Mouse (Mus musculus) heart, postnatal 36 days (tissue): Measurements from ENCODE around the gene Pdf. TPM values are rescaled to one million over a fixed set of nuclear protein-coding genes. Genes with fewer than 3 reads are reported as not detected.

Experiments
- DNase-seq, 2 experiments: peaks; one replicate each; pipeline ENCODE4 v3.0.0; 2021 to 2022
- intact Hi-C: fragments of 180-260 bp; cut with DNase I; formaldehyde crosslinking; loops from one replicate; pipeline ENCODE4 v1.15.1; 2025
- total RNA-seq, 2 experiments: library from RNA; stranded (reverse); gene quantifications; 2 replicates each; pipeline ENCODE4 v1.2.3; 2021

Gene Pdf
- total RNA-seq = 10 to 100 TPM; 61.9 to 64.7 TPM

DNA sequence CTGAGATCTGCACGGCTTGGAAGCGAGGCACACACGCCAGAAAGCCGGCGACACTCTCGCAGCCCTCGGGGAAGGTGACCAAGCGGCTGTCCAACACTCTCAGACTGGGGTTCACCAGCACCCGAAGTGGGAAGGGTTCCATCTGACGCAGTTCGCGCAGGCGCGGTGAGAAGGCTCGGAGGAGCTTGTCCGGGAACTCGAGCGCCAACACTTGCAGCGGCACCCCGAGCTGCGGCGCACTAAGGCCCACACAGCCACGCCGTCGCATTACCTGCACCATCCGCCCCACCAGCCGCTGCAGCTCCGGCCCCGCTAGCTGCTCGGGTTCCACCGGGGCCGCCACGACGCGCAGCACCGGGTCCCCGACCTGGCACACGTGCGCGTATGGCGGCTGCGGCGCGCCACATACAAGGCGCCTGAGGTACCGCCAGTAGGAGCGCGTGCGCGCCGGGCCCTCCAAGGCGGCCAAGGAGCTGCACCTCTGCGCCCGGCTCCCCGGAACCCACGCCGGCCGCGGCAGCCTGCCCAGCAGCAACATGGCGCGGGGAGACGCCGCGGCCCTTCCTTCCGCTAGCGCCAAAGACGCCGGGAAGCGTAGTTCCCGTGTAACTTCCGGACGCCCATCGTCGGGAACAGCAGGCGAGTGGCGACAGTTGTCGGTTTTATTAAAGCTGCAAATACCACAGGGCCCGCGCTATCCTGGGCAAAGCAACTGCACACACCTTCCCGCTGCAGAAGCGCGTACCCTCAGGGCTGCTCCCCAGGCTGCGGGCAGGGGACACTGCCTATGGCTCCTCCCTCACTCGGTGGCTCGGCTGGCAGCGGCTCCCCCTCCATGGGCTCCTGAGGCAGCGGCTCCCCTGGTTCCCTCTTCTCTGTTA is at the start of gene Pdf:
Gene Pdf (minus strand): TSS at position 554 of the 881 bp plus-strand sequence.
- DNase-seq = peak; percentile 82 to 88
- intact Hi-C loops = no loop called here

DNA sequence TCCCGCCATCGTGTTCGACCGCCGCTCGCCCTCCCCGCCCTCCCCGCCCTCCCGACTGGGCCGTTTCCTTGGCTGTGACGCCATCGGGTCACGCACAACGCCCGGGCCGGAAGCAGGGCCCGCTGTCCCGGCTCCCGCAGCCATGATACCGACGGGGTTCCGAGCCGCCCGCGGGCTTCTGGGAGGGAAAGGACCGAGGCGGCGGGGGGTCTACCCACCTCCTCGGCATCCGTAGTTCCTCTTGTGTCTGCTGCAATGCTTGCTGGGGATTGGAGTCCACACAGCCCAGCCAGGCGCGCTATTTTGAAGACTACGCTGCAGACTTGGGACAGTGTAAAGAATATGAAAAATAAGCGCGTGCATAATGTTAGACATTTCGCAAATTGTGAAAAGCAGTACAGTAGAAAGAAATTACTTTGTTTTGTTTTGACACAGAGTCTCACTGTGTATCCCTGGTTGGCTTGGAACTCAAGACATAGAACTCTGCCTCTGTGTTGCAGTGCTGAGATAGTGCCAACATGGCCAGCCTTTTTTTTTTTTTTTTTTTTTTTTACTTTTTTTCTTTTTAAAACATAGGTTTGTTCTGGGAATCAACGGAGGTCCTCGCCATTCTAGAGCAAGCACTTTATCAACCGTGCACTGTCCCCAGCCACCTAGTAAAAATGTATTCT is 48.1 kb upstream of the Pdf start, which contains the start of gene Terf2:
Gene Terf2 (minus strand): TSS at position 182 of the 671 bp plus-strand sequence.
- intact Hi-C loops = loop anchor here (1.0 kb wide), 1 partner anchor 40 kb away; the partner anchor contains the start of genes Cog8 and Nip7
- peak; percentile 90 for DNase-seq

DNA sequence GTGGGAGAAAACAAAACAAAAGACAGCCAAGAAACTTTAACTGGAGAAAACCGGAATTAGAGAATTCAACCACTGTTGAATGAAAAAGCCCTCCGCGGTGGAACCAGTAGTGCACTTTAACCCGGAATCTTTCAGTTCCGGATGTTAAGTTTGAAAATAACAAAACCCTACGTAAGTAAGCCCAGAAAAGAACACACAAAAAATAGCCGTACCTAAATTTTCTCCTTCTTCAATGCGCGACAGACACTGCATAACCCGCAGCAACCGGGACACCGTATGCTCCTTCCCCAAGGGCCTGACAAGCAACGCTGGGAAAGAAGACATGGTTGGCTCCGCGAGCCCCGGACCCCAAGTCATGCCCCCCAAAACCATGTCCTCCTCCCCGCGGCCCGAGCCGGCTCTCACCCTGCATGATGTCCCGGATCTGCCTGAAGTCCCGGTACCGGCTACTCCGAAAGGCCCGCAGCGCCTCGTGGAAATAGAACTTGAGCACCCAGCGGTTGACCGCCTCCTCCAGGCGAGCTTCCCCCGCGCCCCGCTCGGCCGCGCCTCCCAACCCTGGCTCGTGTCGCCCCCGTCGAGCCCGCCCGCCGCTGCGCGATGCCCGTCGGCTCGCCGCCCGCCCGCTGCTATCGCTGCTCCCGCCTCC is 47.4 kb upstream of the Pdf start:
- intact Hi-C loops = loop anchor here (1.0 kb wide), 1 partner anchor 40 kb away; the partner anchor contains the start of genes Cog8 and Nip7
- no peak for DNase-seq

DNA sequence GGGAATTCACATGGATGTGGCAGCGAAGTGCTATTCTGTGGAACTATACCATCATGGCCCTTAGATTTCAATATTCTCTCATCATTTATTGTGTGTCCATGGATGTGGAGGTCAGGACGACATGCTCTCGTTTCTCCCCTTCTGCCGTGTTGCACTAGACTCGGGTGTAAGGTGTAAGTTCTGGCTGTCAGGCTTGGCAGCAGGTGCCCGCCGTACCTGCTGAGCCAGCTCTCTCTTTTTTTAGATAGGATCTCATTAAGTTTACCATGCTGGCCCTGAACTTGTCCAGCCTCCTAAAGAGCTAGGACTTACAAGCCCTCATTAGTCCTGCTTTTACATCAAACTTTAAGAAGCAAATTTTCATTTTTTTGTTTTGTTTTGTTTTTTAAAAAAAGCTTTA is 42.1 kb upstream of the Pdf start:
- intact Hi-C loops = no loop called here
- DNase-seq = no peak

DNA sequence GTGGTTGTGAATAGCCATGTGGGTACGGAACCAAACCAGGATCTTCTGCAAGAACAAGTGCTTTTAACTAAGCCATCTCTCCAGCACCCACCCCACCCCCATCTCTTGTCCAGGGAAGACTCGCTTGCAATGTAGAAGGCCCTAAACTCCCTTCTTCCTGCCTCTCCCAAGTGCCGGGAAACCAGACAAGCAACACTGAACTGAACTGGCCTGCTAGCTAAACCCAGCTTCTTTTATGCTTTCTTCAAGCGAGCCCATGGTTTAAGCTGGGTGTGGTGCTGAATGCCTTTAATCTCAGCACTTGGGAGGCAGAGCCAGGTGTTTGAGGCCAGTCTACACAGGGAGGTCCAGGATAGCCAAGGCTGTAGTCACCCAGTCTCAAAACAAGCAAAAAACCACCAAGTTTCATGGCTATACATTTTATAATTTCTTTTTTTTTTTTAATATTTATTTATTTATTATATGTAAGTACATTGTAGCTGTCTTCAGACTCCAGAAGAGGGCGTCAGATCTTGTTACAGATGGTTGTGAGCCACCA is 40.2 kb upstream of the Pdf start:
- no peak for DNase-seq
- intact Hi-C loops = no loop called here

DNA sequence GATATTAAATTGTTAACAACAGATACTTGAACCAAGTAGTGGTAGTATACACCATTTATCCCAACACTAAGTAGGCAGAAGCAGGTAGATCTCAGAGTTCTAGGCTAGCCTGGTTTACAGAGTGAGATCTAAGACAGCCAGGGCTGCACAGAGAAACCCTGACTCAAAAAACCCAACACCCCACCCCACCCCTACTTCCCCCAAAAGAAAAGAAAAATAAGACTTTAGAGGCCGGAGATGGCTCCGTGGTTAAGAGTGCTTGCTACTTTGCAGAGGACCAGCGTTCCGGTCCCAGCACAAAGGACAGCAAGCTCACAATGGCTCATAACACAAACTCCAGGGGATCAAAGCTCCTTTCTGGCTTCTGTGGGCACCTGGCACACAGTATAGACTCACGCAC is 37.6 kb upstream of the Pdf start:
- intact Hi-C loops = no loop called here

DNA sequence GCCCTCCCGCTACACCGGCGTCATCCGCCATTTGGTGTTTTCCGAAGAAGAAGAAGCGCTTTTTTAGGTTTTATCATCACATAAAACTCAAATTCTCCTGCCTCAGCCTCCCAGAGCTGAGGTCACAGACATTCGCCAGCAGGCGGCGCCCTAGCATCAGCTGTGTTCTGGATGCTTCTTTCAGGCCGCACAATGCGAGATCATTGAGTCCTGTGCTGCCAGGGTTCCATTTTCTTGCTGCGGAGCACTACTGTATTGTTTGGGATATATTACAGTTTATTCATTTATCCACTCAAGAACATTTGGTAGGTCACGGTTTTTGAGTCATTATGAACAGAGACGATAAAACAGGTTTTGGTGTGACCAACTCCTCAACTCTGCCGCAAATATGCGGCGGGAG is 36.9 kb upstream of the Pdf start:
- no peak for DNase-seq
- intact Hi-C loops = no loop called here

More for the DNA sequence above, 37.6 kb upstream of the Pdf start:
- no peak for DNase-seq

DNA sequence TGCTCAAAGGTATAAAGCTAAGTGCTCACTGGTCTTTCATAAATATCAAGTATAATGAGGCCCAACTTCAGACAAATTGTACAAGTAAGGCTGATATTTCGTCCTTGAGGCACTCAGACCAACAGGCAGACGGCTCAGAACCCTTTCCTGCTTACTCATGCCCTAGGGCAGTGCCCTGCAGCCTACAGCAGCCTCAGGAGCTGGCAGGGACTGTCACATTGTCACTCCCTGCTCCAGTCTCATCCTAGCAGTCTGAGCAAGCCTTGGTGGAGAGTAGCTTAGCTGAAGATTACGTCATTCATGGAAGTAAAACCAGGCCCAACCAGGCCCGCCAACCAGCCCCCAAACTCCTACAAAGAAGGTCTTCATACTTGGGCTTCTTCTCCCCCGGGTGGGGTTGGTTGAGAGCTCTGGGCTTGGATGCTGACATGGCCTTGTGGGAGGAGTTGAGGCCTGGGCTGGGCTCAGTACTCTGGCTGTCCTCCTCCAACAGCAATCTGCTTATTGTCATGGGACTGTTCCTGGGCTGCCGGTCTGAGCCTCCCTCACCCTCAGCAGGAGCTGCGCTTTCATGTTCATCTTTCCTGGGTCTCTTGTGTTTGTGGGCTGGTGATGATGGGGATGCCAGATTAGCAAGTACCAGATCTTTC is 27.9 kb upstream of the Pdf start:
- intact Hi-C loops = no loop called here
- no peak for DNase-seq

DNA sequence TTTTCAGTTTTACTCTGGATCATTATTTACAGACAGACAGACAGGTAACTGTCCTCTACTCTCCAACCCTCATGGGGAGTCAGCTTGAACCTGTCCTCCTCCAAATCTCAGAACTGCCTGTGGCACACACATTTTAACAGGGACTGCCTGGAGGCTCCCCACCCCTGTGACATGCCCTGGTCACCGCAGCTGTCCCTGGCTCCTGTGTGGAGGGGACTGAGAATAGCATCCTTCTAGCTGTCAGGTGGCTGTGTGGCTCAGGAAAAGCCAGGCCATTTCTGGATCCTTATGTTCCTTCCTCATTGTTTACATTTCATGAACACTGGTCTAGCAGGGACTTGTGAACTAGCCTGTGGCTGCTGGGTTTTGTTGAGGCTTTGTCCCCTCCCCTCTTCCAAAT is 25.7 kb upstream of the Pdf start:
- no peak for DNase-seq
- intact Hi-C loops = no loop called here

DNA sequence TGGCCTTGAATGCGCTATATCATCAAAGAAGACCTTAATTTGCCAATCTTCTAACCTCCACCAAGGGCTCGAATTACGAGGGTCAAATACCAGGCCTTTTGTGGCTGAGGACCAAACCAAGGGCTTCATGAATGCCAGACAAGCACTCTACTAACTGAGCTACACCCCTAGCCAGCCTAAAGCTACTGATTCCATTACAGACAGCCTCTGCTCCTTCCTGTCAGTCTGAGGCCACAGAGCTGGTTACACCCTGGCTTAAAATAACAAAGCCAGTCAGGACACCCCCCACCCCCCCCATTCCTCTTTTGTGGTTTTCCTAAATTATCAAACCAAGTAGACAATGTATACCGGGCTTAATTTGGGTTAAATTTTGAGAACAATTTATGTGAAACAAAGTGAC is 25.3 kb upstream of the Pdf start:
- DNase-seq = no peak
- intact Hi-C loops = no loop called here

DNA sequence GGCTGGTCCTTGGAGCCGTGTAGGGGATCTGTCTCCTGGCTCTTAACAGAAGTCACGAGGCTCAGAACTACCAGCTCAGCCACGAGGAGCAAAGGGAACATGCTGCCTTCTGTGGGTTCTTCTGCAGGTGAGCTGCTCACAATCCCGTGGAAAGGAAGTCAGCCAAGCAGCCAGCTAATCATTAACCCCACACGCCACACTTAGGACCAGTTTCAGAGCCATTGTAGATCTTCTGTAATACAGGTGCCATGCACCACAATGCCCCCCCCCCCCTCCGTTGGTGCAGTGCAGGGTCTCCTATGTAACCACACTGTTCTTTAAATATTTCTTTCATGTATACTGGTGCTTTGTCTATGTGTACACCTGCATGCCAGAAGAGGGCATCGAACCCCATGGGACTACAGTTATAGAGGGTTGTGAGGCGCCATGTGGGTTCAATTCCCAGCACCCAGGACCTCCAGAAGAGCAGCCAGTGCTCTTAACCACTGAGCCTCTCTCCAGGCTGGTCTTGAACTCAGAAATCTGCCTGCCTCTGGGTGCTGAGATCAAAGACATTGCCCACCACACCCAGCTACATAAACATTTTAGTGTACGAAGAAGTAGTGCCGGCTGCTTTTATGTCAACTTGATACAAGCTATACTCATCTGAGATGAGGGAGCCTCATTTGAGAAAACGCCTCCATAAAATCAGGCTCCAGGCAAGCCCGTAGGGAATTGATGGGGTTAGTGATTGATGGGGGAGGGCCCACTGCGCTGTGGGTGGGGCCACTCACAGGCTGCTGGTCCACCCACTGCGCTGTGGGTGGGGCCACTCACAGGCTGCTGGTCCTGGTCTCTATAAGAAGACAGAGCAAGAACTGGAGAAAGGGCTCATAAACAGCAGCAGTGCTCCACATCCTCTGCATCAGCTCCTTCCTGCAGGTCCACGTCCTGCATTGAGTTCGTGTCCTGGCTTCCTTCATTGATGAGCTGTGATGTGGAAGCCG is 17.4 kb upstream of the Pdf start, which contains the start of gene Tmed6:
Gene Tmed6 (minus strand): TSS at position 134 of the 986 bp plus-strand sequence.
- no peak for DNase-seq
- intact Hi-C loops = no loop called here

DNA sequence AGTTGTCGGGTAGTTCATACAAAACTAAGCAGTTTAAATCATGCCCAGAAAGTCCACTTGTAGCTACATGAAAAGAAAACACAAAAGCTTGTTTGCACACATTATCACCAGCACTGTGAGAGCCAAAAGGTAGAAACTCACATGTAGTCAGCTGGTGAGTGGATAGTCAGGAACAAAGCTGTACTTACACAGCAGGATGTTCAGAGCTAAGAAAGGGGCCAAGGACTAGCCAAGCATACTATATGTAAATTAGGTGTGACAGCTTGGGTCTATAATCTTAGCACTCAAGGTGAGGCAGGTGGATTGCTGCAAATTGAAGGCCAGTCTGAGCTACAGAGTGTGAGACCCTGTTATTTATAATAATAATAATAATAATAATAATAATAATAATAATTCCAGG is 14.2 kb upstream of the Pdf start:
- intact Hi-C loops = no loop called here
- DNase-seq = no peak

DNA sequence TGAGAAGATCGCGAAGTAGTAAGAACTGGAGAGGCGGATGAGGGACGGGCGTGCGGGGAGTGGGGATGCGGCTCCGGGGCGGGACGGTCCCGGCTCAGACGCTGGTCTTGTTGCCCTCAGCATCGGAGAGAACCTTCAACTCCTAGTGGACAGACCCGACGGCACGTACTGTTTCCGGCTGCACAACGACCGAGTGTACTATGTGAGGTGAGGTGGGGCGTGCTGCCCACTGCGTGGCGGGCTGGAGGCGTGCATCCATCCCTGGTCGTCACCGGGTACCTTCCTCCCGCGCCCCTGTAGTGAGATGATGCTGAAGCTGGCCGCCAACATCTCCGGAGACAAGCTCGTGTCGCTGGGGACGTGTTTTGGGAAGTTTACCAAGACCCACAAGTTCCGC is 8.6 kb upstream of the Pdf start:
- DNase-seq = no peak
- intact Hi-C loops = loop anchor here (1.0 kb wide), 2 partner anchors 26 to 39 kb away; partner anchors contain the start of genes Terf2 and Vps4a

DNA sequence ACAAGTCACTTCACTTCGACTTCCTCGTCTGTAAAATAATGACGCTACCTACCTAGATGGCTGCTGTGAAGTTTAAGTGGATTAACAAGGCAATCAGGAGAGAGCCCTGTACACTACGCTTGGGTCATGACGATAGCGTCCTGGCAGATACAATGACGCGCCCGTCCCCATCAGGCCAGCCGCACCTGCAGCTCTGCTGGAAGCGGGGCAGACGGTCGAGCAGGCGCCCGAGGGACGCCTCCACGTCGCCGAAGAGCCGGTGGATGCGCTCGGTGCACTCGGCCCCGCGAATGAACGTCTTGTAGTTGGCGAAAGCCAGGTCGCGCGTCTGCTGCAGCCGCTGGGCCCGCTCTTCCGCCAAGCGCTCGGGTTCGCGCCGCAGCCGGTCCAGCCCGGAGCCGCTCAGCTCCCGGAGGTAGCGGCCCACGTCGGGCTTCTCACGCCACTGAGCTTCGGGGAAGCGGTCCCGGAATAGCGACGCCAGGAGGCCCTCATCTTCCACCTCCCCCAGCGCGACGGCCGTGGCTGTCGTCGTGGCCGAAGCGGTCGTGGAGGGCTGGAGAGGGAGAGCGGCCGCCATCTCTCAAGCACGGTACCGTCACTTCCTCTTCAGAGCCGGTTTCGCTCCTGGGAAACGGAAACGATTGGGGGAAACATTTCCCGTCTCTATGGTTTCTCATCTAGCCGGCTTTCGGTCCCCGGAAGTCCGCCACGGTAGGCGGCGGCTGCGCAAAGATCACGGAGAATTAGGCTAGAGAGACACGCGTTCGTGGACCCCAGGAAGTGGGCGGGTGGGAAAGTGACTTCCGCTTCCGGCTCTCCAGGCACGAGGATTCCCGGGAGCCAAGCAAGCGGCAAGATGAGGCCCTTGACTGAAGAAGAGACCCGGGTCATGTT is 7.9 kb upstream of the Pdf start, which contains the start of the genes Cog8 and Nip7:
Gene Cog8 (minus strand): TSS at position 614 of the 897 bp plus-strand sequence.
Gene Nip7 (plus strand): TSS at position 802 of the 897 bp plus-strand sequence.
- DNase-seq = peak; percentile 93 to 94
- intact Hi-C loops = loop anchor here (1.0 kb wide), 2 partner anchors 25 to 40 kb away; partner anchors contain the start of genes Terf2 and Vps4a

DNA sequence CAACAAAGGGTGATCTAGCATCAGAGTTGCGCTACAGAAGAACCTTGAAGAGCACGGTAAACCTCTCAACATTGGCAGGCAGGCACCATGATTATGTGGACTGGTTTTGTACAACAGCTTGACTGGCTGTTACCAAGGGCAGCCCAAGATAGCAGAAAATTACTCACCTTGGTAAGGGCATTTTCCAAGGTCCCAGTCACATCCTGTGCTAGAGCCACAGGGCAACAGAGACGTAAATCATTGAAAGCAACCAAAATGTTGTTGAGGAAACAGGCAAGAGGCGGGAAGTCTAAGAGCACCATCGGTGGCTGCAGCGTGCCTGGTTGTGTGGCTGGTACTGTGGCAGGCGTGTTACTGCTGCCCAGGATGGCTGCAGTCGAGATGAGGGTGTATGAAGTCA is 3.6 kb upstream of the Pdf start:
- DNase-seq = no peak
- intact Hi-C loops = no loop called here

DNA sequence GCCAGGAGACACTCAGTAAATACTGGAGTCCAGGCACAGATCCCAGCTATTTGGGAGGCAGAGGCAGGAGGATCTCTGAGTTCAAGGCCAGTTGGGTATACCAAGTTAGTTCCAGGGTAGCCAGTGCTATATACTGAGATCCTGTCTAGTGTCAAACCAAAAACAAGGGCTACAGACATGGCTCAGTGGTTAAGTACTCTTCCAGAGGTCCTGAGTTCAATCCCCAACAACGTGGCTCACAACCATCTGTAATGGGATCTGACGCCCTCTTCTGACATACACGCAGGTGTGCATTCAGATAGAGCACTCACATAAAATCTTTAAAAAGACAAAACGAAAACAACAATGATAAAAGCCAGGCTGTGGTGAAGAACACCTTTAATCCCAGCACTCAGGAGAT is 1.1 kb upstream of the Pdf start:
- no peak for DNase-seq
- intact Hi-C loops = no loop called here

DNA sequence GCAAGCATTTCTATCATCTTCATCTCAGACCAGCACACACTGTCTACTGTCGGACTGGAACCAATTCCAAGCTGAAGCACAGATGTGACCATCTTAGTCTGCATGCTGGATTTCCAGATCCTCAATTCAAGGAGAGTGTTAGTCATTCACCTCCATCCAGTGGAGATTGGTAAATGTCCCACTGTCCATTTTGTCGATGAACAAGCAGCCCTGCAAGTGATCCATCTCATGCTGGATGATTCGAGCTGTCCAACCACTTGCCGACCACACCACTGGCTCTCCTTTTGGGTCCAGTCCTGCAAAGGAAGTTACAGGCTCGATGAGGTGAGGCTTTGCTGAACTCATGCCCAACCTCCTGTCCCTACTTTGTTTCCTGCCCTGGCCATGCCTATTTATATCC is 1.4 kb downstream of the Pdf start:
- intact Hi-C loops = loop anchor here (2.0 kb wide), 1 partner anchor 16 kb away; the partner anchor contains the start of gene Vps4a
- no peak for DNase-seq

DNA sequence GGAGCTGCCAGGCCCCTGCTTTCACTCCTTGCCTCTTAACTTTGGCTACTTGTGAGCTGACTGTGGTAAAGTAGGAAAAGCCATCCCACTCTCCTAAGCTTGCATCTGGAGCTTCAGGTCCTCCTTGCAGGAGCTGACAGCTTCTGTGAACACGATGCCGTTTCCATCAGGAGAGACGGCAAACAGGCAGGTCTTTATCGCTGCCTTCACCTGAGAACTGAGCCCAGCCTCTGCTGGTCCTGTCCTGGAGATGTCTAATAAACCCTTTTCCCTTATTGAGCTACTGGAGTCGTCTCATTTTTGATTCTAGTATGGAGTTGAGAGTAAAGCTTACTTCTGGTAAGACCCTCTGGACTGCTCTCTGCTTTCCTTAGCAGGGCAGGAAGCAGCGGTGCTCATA is 2.9 kb downstream of the Pdf start:
- no peak for DNase-seq
- intact Hi-C loops = no loop called here
